Mouse (Mus musculus): ENCODE results near the gene Ly9. TPM values are rescaled to one million over a fixed set of nuclear protein-coding genes. Genes with fewer than 3 reads are reported as not detected.

Ly9 gene
- polyA plus RNA-seq, 1 experiment from 2014 or later = not detected

DNA sequence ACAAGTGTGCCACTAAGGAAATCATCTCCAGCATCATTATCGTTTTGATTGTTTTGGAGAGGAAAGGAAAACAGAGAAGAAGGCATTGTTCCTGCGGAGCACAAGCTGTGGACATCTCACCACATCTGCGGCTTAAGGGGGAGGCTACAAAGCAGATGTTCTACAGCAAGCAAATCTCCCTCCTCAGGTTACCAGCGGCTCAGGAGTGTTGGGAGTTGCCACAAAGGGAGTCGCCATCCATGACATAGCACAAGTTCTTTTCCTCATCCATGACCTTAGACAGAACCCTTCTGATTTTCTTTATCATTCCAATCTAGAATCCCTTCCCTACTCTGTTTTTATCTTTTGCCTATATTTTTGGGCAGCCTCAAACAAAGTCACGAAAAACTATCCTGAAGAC is 28.5 kb upstream of the Ly9 start:
- Histone ChIP-seq H3K4me3 (ENCODE audit: low read length) (no peak overlapping the region), H3K27ac (ENCODE audit: low read depth, low read length) (no peak overlapping the region), H3K27me3 (ENCODE audit: control insufficient read depth, insufficient read depth, low read length) (no peaks in the 10 kb centered on the region), H3K4me1 (ENCODE audit: control insufficient read depth, insufficient read depth, low read length) (no peaks in the 10 kb centered on the region), H3K9ac (ENCODE audit: low read depth, low read length) (no peak overlapping the region), H3K9me3 (ENCODE audit: control insufficient read depth, low read length) (no peaks in the 10 kb centered on the region), H3K4me2 (replicated peaks; ENCODE audit: low read depth, low read length) (no peak overlapping the region), H3K36me3 (ENCODE audit: control insufficient read depth, insufficient read depth, low read length) (no peaks in the 10 kb centered on the region)
- ATAC-seq (ENCODE audit: low FRiP score, low TSS enrichment) = peak; percentile 76; the same call in 1 of the 2 replicates
- 40% methylated on average over 6 of the region's 6 CpGs for WGBS

DNA sequence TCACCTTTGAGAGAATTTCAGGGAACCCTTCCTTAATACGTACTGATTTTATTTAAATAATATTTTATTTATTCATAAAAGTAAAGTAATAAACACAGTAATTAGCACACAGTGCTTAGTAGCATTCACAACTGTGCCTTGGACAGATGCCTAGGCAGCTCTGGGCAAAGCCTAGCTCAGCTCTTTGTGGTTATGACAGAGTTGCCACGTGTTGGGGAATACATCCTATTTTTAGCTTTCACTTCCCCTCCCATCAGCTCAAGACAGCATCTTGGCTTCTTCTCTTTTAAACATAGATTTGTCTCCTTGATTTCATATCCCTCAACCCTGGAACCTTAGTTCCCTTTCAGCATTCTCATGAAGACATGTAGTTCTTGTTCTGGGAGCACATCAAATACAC is 24.2 kb upstream of the Ly9 start:
- Histone ChIP-seq H3K4me3 (ENCODE audit: low read length) (no peak overlapping the region), H3K4me2 (replicated peaks; ENCODE audit: low read depth, low read length) (no peak overlapping the region), H3K4me1 (ENCODE audit: control insufficient read depth, insufficient read depth, low read length) (no peaks in the 10 kb centered on the region), H3K36me3 (ENCODE audit: control insufficient read depth, insufficient read depth, low read length) (no peaks in the 10 kb centered on the region), H3K27me3 (ENCODE audit: control insufficient read depth, insufficient read depth, low read length) (no peaks in the 10 kb centered on the region), H3K9me3 (ENCODE audit: control insufficient read depth, low read length) (no peaks in the 10 kb centered on the region), H3K9ac (ENCODE audit: low read depth, low read length) (no peak overlapping the region), H3K27ac (ENCODE audit: low read depth, low read length) (no peak overlapping the region)
- WGBS = 71% methylated on average over 2 of the region's 2 CpGs
- ATAC-seq (ENCODE audit: low FRiP score, low TSS enrichment) = no peak

DNA sequence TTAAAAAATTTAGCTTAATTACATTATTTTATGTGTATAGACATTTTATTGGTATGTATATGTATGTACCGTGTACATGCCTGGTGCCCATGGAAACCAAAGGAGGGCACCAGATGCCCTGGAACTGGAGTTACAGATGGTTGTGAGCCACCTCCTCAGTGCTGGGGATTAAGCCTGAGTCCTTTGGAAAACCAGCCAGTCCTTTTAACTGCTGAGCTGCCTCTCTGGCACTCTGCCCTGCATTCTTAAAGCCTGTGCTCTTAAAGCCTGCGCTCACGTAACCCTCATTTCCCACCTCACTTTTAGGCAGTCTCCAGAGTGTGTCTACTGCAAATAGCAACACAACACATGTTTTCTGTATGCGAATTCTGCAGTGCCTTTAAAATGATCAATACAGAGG is 23.7 kb upstream of the Ly9 start:
- Histone ChIP-seq H3K4me1 (ENCODE audit: control insufficient read depth, insufficient read depth, low read length) (no peaks in the 10 kb centered on the region), H3K27ac (ENCODE audit: low read depth, low read length) (no peak overlapping the region), H3K36me3 (ENCODE audit: control insufficient read depth, insufficient read depth, low read length) (no peaks in the 10 kb centered on the region), H3K9me3 (ENCODE audit: control insufficient read depth, low read length) (no peaks in the 10 kb centered on the region), H3K27me3 (ENCODE audit: control insufficient read depth, insufficient read depth, low read length) (no peaks in the 10 kb centered on the region), H3K9ac (ENCODE audit: low read depth, low read length) (no peak overlapping the region), H3K4me3 (ENCODE audit: low read length) (no peak overlapping the region), H3K4me2 (replicated peaks; ENCODE audit: low read depth, low read length) (no peak overlapping the region)
- ATAC-seq (ENCODE audit: low FRiP score, low TSS enrichment) = no peak
- 86% methylated on average over 4 of the region's 4 CpGs for WGBS

DNA sequence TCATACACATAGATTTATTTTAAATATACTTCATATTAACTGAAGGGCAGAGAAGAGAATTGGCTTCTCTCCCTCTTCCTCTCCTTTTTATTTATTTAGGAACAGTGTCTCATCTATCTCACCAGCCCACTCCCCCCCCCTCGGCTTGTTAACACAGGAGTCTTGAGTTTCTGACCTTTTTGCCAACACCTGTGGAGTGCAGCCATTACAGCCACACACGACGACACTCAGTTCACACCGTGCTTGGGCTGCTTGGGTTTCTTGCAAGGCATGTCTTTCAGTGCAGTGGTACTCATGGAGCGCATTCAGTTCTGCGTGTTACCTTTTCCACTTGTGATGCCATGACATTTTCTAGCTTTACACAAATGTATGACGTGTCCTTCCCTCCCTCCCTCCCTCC is 22.8 kb upstream of the Ly9 start:
- 43% methylated on average over 7 of the region's 7 CpGs for WGBS
- no peak; the same call in 1 of the 2 replicates for ATAC-seq (ENCODE audit: low FRiP score, low TSS enrichment)

DNA sequence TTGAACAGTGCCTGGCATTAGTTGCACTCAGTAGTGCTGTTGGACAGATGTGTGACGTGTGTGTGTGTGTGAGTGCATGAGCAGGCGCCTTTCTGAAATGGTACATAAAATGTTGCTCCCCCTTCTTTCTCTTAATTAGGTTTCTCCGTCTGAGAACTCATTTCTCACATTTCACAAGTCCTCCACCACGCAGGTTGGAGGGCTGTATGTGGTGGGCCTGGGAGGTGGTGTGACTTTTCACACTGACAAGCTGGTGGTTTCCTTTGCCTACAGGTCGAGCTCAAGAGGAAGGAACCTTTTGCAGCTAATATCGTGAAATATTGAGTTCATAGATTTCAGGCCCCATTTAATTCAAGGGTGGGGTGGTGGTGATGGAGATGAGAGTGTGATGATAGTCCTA is 22.0 kb upstream of the Ly9 start:
- Histone ChIP-seq H3K27me3 (ENCODE audit: control insufficient read depth, insufficient read depth, low read length) (no peaks in the 10 kb centered on the region), H3K9ac (ENCODE audit: low read depth, low read length) (no peak overlapping the region), H3K27ac (ENCODE audit: low read depth, low read length) (no peak overlapping the region), H3K9me3 (ENCODE audit: control insufficient read depth, low read length) (no peaks in the 10 kb centered on the region), H3K4me2 (replicated peaks; ENCODE audit: low read depth, low read length) (no peak overlapping the region), H3K4me3 (ENCODE audit: low read length) (no peak overlapping the region), H3K4me1 (ENCODE audit: control insufficient read depth, insufficient read depth, low read length) (no peaks in the 10 kb centered on the region), H3K36me3 (ENCODE audit: control insufficient read depth, insufficient read depth, low read length) (no peaks in the 10 kb centered on the region)
- 0 out of 2 replicates have a peak, but pooled peaks have one; percentile 39 for ATAC-seq (ENCODE audit: low FRiP score, low TSS enrichment)
- 30% methylated on average over 6 of the region's 6 CpGs for WGBS

More for the DNA sequence above, 22.8 kb upstream of the Ly9 start:
- Histone ChIP-seq H3K4me1 (ENCODE audit: control insufficient read depth, insufficient read depth, low read length) (no peaks in the 10 kb centered on the region), H3K4me3 (ENCODE audit: low read length) (no peak overlapping the region), H3K36me3 (ENCODE audit: control insufficient read depth, insufficient read depth, low read length) (no peaks in the 10 kb centered on the region), H3K4me2 (replicated peaks; ENCODE audit: low read depth, low read length) (no peak overlapping the region), H3K27ac (ENCODE audit: low read depth, low read length) (no peak overlapping the region), H3K9me3 (ENCODE audit: control insufficient read depth, low read length) (no peaks in the 10 kb centered on the region), H3K27me3 (ENCODE audit: control insufficient read depth, insufficient read depth, low read length) (no peaks in the 10 kb centered on the region), H3K9ac (ENCODE audit: low read depth, low read length) (no peak overlapping the region)

DNA sequence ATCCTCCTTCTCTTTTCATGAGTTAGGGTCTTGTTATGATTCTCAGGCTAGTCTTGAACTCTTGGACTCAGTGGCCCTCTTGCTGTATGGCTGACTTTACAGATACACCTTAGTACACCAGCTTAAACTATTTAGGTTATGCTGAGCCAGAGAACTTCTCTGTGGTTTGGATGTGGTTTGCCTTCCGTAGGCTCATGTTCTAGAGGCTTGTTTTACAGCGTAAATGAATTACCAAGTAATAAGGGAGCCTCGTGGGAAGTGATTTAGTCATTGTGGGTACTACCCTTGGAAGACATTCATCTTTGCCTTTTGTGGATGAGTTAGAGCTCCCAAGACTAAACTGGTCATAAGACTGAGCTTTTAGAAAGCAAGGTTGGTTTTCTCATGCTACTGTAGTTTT is 20.6 kb upstream of the Ly9 start:
- Histone ChIP-seq H3K4me1 (ENCODE audit: control insufficient read depth, insufficient read depth, low read length) (no peaks in the 10 kb centered on the region), H3K36me3 (ENCODE audit: control insufficient read depth, insufficient read depth, low read length) (no peaks in the 10 kb centered on the region), H3K27ac (ENCODE audit: low read depth, low read length) (no peak overlapping the region), H3K4me3 (ENCODE audit: low read length) (no peak overlapping the region), H3K9me3 (ENCODE audit: control insufficient read depth, low read length) (no peaks in the 10 kb centered on the region), H3K27me3 (ENCODE audit: control insufficient read depth, insufficient read depth, low read length) (no peaks in the 10 kb centered on the region), H3K9ac (ENCODE audit: low read depth, low read length) (no peak overlapping the region), H3K4me2 (replicated peaks; ENCODE audit: low read depth, low read length) (no peak overlapping the region)
- no peak for ATAC-seq (ENCODE audit: low FRiP score, low TSS enrichment)
- 84% methylated on average over 3 of the region's 3 CpGs for WGBS

DNA sequence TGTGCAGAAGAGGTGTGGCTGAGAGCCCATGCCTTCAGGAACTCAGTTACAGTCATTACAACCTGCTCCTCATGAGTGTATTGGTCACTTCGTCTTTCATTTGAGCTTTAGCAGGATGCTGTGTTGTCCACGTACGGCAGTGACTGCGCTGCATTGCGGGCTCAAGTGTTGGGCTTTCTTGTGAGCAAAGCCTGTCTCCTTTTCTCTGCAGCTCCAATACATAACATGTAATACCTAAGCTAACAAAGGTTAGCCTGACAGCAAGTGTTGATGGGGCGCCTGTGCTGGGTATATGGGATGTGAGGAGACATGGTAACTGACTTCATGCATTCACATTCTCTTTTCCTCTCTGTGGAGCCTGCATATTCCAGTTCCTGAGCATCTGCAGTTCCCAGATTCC is 12.9 kb upstream of the Ly9 start:
- 93% methylated on average over 6 of the region's 6 CpGs for WGBS
- H3K27ac ChIP-seq (ENCODE audit: low read depth, low read length) = no peak overlapping the region
- H3K4me1 ChIP-seq (ENCODE audit: control insufficient read depth, insufficient read depth, low read length) = no peaks in the 10 kb centered on the region
- no peaks in the 10 kb centered on the region for H3K36me3 ChIP-seq (ENCODE audit: control insufficient read depth, insufficient read depth, low read length)
- H3K9ac ChIP-seq (ENCODE audit: low read depth, low read length) = no peak overlapping the region
- H3K27me3 ChIP-seq (ENCODE audit: control insufficient read depth, insufficient read depth, low read length) = no peaks in the 10 kb centered on the region
- no peak for ATAC-seq (ENCODE audit: low FRiP score, low TSS enrichment)
- no peak overlapping the region for H3K4me3 ChIP-seq (ENCODE audit: low read length)
- H3K9me3 ChIP-seq (ENCODE audit: control insufficient read depth, low read length) = no peaks in the 10 kb centered on the region
- H3K4me2 ChIP-seq (replicated peaks; ENCODE audit: low read depth, low read length) = no peak overlapping the region

DNA sequence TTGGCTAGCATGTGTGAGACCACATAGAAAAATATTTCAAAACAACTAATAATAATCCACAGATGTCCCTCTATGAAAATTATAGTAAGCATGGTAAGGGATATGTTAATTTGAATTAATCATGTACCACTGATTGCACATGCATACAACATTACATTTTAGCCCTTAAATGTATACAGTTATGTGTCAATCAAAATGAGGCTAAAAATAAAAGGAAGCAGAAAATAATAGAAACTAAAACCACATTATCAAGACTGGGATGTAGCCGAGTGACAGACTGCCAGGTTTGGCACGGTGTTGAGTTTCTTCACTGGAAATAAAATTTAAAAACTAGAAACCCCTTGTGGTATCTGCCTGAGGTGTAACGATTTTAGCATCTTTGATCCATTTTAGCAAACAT is 12.4 kb upstream of the Ly9 start:
- H3K27ac ChIP-seq (ENCODE audit: low read depth, low read length) = no peak overlapping the region
- no peak overlapping the region for H3K4me3 ChIP-seq (ENCODE audit: low read length)
- no peak overlapping the region for H3K9ac ChIP-seq (ENCODE audit: low read depth, low read length)
- no peak for ATAC-seq (ENCODE audit: low FRiP score, low TSS enrichment)
- WGBS = 85% methylated on average over 3 of the region's 3 CpGs
- no peaks in the 10 kb centered on the region for H3K9me3 ChIP-seq (ENCODE audit: control insufficient read depth, low read length)
- H3K36me3 ChIP-seq (ENCODE audit: control insufficient read depth, insufficient read depth, low read length) = no peaks in the 10 kb centered on the region
- H3K27me3 ChIP-seq (ENCODE audit: control insufficient read depth, insufficient read depth, low read length) = no peaks in the 10 kb centered on the region
- no peak overlapping the region for H3K4me2 ChIP-seq (replicated peaks; ENCODE audit: low read depth, low read length)
- no peaks in the 10 kb centered on the region for H3K4me1 ChIP-seq (ENCODE audit: control insufficient read depth, insufficient read depth, low read length)

DNA sequence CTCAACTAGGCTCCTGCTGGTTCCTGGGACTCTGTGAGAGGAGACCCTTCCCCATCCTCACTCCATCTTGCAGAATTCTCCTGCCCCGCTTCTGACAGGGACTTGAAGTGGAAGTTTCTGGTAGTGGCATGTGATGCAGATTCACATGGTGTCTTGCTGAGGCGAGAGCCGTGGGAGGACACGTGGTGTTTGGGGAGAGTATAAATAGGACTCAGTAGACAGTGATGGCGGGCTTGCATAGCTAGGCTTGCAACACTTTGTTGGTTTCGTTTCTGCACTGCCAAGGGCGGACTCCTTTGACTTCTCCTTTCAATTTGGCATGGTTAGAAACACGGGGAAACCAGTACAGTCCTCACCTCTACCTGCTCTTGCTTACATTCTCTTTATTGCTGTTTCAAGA is 11.8 kb upstream of the Ly9 start:
- H3K9ac ChIP-seq (ENCODE audit: low read depth, low read length) = no peak overlapping the region
- no peaks in the 10 kb centered on the region for H3K27me3 ChIP-seq (ENCODE audit: control insufficient read depth, insufficient read depth, low read length)
- H3K4me2 ChIP-seq (replicated peaks; ENCODE audit: low read depth, low read length) = no peak overlapping the region
- H3K27ac ChIP-seq (ENCODE audit: low read depth, low read length) = no peak overlapping the region
- 76% methylated on average over 8 of the region's 8 CpGs for WGBS
- no peak for ATAC-seq (ENCODE audit: low FRiP score, low TSS enrichment)
- H3K9me3 ChIP-seq (ENCODE audit: control insufficient read depth, low read length) = no peaks in the 10 kb centered on the region
- H3K36me3 ChIP-seq (ENCODE audit: control insufficient read depth, insufficient read depth, low read length) = no peaks in the 10 kb centered on the region
- H3K4me1 ChIP-seq (ENCODE audit: control insufficient read depth, insufficient read depth, low read length) = no peaks in the 10 kb centered on the region
- no peak overlapping the region for H3K4me3 ChIP-seq (ENCODE audit: low read length)

Data from kidney, embryonic 14.5 days (tissue).